In genomic region chr2:170772126-170772884, GRCm38 (mm10) we compare ENCODE assay signal across 11 mouse cellular contexts. TPM values are rescaled to one million over a fixed set of nuclear protein-coding genes. Genes with fewer than 3 reads are reported as not detected.
DNase-seq lines count a peak whose midpoint lies in the region; ATAC-seq and TF ChIP-seq lines count a peak whose summit lies in the region.
"Had no signal": no experiment of that assay in that cellular context is flagged by ENCODE, and none has a peak within 500 bp of the region (broad histone marks: within the 10 kb centered on the region; RNA-seq: fewer than 3 reads in every experiment).

No protein-coding gene starts in this region.

- TF ChIP-seq EP300 in heart, adult 2 months (IDR thresholded peaks at IDR 0.05; ENCODE audit: insufficient read depth, low read depth, low read length) = no peak

- H3K4me2 ChIP-seq in heart, embryonic 11.5 days = peak overlapping the region; percentile 54
- H3K4me2 ChIP-seq in hindbrain, embryonic 11.5 days (replicated peaks; ENCODE audit: low read depth, low read length) = peak overlapping the region; percentile 28
- H3K4me2 ChIP-seq in midbrain, embryonic 15.5 days = peak overlapping the region; percentile 34
- H3K4me2 ChIP-seq: liver, embryonic 15.5 days had no signal

- no peak for ATAC-seq in heart, embryonic 11.5 days (replicated peaks; ENCODE audit: insufficient number of reproducible peaks, low FRiP score, low TSS enrichment)
- ATAC-seq in hindbrain, embryonic 11.5 days (ENCODE audit: low FRiP score) = peak; percentile 71
- peak; percentile 48 for ATAC-seq in midbrain, embryonic 15.5 days (replicated peaks)

- intact Hi-C loops in heart, adult 2 months (cut with DNase I) = no loop called here

- H3K36me3 ChIP-seq in heart, embryonic 11.5 days (ENCODE audit: control insufficient read depth, insufficient read depth, low read length) = no peaks in the 10 kb centered on the region
- no peaks in the 10 kb centered on the region for H3K36me3 ChIP-seq in heart, adult 2 months (ENCODE audit: control insufficient read depth, insufficient read depth, low read length)
- H3K36me3 ChIP-seq in hindbrain, embryonic 11.5 days (ENCODE audit: control insufficient read depth, insufficient read depth, low read length) = no peaks in the 10 kb centered on the region
- H3K36me3 ChIP-seq in midbrain, embryonic 15.5 days (replicated peaks) = no peaks in the 10 kb centered on the region
- H3K36me3 ChIP-seq: liver, embryonic 15.5 days had no signal

- no peak overlapping the region for H3K27ac ChIP-seq in heart, embryonic 11.5 days (ENCODE audit: low read depth, low read length)
- no peak overlapping the region for H3K27ac ChIP-seq in heart, adult 2 months
- H3K27ac ChIP-seq in hindbrain, embryonic 11.5 days (ENCODE audit: low read depth, low read length) = peak overlapping the region; percentile 82
- H3K27ac ChIP-seq in midbrain, embryonic 15.5 days = peak overlapping the region; percentile 76
- no peak overlapping the region for H3K27ac ChIP-seq in cerebellum, adult 2 months (ENCODE audit: insufficient read depth, low read length)
- H3K27ac ChIP-seq: liver, embryonic 15.5 days had no signal

- H3K79me2 ChIP-seq in heart, adult 2 months (replicated peaks; ENCODE audit: control insufficient read depth, insufficient read depth, low read length) = no peaks in the 10 kb centered on the region

- H3K9ac ChIP-seq in heart, embryonic 11.5 days (ENCODE audit: low read depth, low read length) = no peak overlapping the region
- H3K9ac ChIP-seq in heart, adult 2 months (ENCODE audit: low read depth, low read length) = no peak overlapping the region
- H3K9ac ChIP-seq in hindbrain, embryonic 11.5 days (ENCODE audit: low read depth, low read length) = peak overlapping the region; percentile 38; the same call in 1 of the 2 replicates
- peak overlapping the region; percentile 33 for H3K9ac ChIP-seq in midbrain, embryonic 15.5 days
- H3K9ac ChIP-seq: liver, embryonic 15.5 days had no signal

- peaks cover 6% of the 10 kb centered on the region; the same call in 1 of the 2 replicates for H3K4me1 ChIP-seq in heart, embryonic 11.5 days (ENCODE audit: control insufficient read depth, insufficient read depth, low read length)
- no peaks in the 10 kb centered on the region for H3K4me1 ChIP-seq in heart, adult 2 months (ENCODE audit: control insufficient read depth, insufficient read depth, low read length)
- peaks cover 3% of the 10 kb centered on the region; the same call in 1 of the 2 replicates for H3K4me1 ChIP-seq in hindbrain, embryonic 11.5 days (replicated peaks; ENCODE audit: control insufficient read depth, insufficient read depth, low read length)
- H3K4me1 ChIP-seq in midbrain, embryonic 15.5 days = peaks cover 25% of the 10 kb centered on the region
- no peaks in the 10 kb centered on the region for H3K4me1 ChIP-seq in cerebellum, adult 2 months (ENCODE audit: control insufficient read depth, insufficient read depth, low read length)
- H3K4me1 ChIP-seq: liver, embryonic 15.5 days had no signal

- TF ChIP-seq POLR2A in heart, adult 2 months (IDR thresholded peaks at IDR 0.05; ENCODE audit: insufficient read depth, low read depth, low read length) = no peak
- TF ChIP-seq POLR2A in cerebellum, adult 2 months (IDR thresholded peaks at IDR 0.05; ENCODE audit: borderline replicate concordance, insufficient read depth, low read length) = no peak

- no peak for DNase-seq in heart, adult 2 months
- peak; percentile 82 for DNase-seq in embryo, embryonic 10 days (ENCODE audit: low spot score)
- peak; percentile 71 for DNase-seq in hindbrain, embryonic 11.5 days (ENCODE audit: low spot score)
- no peak for DNase-seq in thymus, postnatal 10 days (ENCODE audit: low spot score in 2 of 2)
- DNase-seq in cerebellum, adult 11-12 months = no peak
- DNase-seq in cerebellum, adult 2 months = no peak
- DNase-seq: right cerebral cortex, adult 18-20 months had no signal

- H3K27me3 ChIP-seq in heart, embryonic 11.5 days (ENCODE audit: control insufficient read depth, insufficient read depth, low read length) = peaks cover 2% of the 10 kb centered on the region; the same call in 1 of the 2 replicates
- no peaks in the 10 kb centered on the region for H3K27me3 ChIP-seq in heart, adult 2 months (ENCODE audit: control insufficient read depth, insufficient read depth, low read length)
- no peaks in the 10 kb centered on the region for H3K27me3 ChIP-seq in hindbrain, embryonic 11.5 days (ENCODE audit: control insufficient read depth, insufficient read depth, low read length)
- H3K27me3 ChIP-seq in midbrain, embryonic 15.5 days (replicated peaks) = no peaks in the 10 kb centered on the region
- H3K27me3 ChIP-seq in cerebellum, adult 2 months (ENCODE audit: control insufficient read depth, insufficient read depth, low read length) = no peaks in the 10 kb centered on the region
- H3K27me3 ChIP-seq: liver, embryonic 15.5 days had no signal

- TF ChIP-seq CTCF in heart, adult 2 months (IDR thresholded peaks at IDR 0.05) = no peak
- no peak for TF ChIP-seq CTCF in cerebellum, adult 2 months (IDR thresholded peaks at IDR 0.05; ENCODE audit: borderline replicate concordance, insufficient read depth, low read depth, low read length)

- 14% methylated on average over 19 of the region's 19 CpGs for WGBS in heart, embryonic 11.5 days (ENCODE audit: insufficient replicate concordance)
- WGBS in heart, adult 2 months = 26% methylated on average over 19 of the region's 19 CpGs
- WGBS in hindbrain, embryonic 11.5 days = 4% methylated on average over 19 of the region's 19 CpGs
- 3% methylated on average over 19 of the region's 19 CpGs for WGBS in midbrain, embryonic 15.5 days
- WGBS in cerebellum, adult 2 months = 54% methylated on average over 19 of the region's 19 CpGs

- no peaks in the 10 kb centered on the region for H3K9me3 ChIP-seq in heart, embryonic 11.5 days (replicated peaks; ENCODE audit: control insufficient read depth, low read length)
- H3K9me3 ChIP-seq in hindbrain, embryonic 11.5 days (ENCODE audit: control insufficient read depth, low read length) = no peaks in the 10 kb centered on the region
- H3K9me3 ChIP-seq in midbrain, embryonic 15.5 days = no peaks in the 10 kb centered on the region

- 0 out of 2 replicates have a peak overlapping the region, but pooled peaks have one; percentile 1 for H3K4me3 ChIP-seq in heart, embryonic 11.5 days (ENCODE audit: low read depth, low read length)
- H3K4me3 ChIP-seq in heart, adult 2 months = no peak overlapping the region
- no peak overlapping the region for H3K4me3 ChIP-seq in hindbrain, embryonic 11.5 days (ENCODE audit: low read depth, low read length)
- peak overlapping the region; percentile 12; the same call in 1 of the 2 replicates for H3K4me3 ChIP-seq in midbrain, embryonic 15.5 days
- no peak overlapping the region for H3K4me3 ChIP-seq in cerebellum, adult 2 months (replicated peaks; ENCODE audit: insufficient read depth, low read depth, low read length)
- H3K4me3 ChIP-seq: liver, embryonic 15.5 days had no signal

RNA-seq across cellular contexts. Expression of gene Dok5, which starts 40.7 kb away (rescaled TPM):
- polyA plus RNA-seq in heart, embryonic 11.5 days (2014; fragmentation: Nextera tagmentation; extraction: Ambion mirVana) = 6.9 and 7.8 TPM in 2 replicates
- under 1 TPM in 1 of 2 experiments, not detected in 1; 0.41 TPM for total RNA-seq in heart, adult 2 months (2021)
- polyA plus RNA-seq in heart, adult 2 months (2012; rRNA removed) = 1.4 and 1.6 TPM in 2 replicates
- 18.0 and 19.4 TPM in 2 replicates for polyA plus RNA-seq in hindbrain, embryonic 11.5 days (2014; fragmentation: Nextera tagmentation; extraction: Ambion mirVana)
- polyA plus RNA-seq in midbrain, embryonic 15.5 days (2015; fragmentation: Nextera tagmentation; extraction: Ambion mirVana) = 52.9 and 55.1 TPM in 2 replicates
- polyA plus RNA-seq in cerebellum, adult 2 months (2012; rRNA removed) = 16.2 and 18.6 TPM in 2 replicates
- polyA plus RNA-seq: C2C12 had no signal

Comparison
In these comparisons a context has a peak if more than half of its experiments do, and no peak if none do; other contexts are left out.
1. H3K4me3 ChIP-seq: peak in heart, embryonic 11.5 days (single experiment) and midbrain, embryonic 15.5 days (single experiment); none in heart, adult 2 months (single experiment), hindbrain, embryonic 11.5 days (single experiment) and cerebellum, adult 2 months (single experiment).
2. H3K27ac ChIP-seq: peak in hindbrain, embryonic 11.5 days (single experiment) and midbrain, embryonic 15.5 days (single experiment); none in heart, embryonic 11.5 days (single experiment), heart, adult 2 months (single experiment) and cerebellum, adult 2 months (single experiment).
3. H3K9ac ChIP-seq: peak in hindbrain, embryonic 11.5 days (single experiment) and midbrain, embryonic 15.5 days (single experiment); none in heart, embryonic 11.5 days (single experiment) and heart, adult 2 months (single experiment).
4. DNase-seq: peak in embryo, embryonic 10 days (single experiment) and hindbrain, embryonic 11.5 days (single experiment); none in heart, adult 2 months (0 of 2), thymus, postnatal 10 days (0 of 2), cerebellum, adult 11-12 months (single experiment) and cerebellum, adult 2 months (0 of 2).
5. Peak in every context shown above with its lines, with median percentiles within 50 percentile points of each other: H3K4me2 ChIP-seq.